Mouse (Mus musculus) ES-Bruce4 (cell line): Measurements from ENCODE around the gene Tigit.

Source experiments
- CTCF ChIP-seq: IDR thresholded peaks from one replicate; pipeline ENCODE4 v1.8.1; 2011; ENCODE audit warnings: low read depth, low read length
- EP300 ChIP-seq: IDR thresholded peaks from 2 replicates; pipeline ENCODE4 v1.6.1; 2011; ENCODE audit warnings: low read depth, low read length; ENCODE audit not compliant: insufficient read depth
- POLR2A ChIP-seq: IDR thresholded peaks from one replicate; pipeline ENCODE4 v1.8.1; 2011; ENCODE audit warnings: low read length; ENCODE audit not compliant: insufficient read depth

DNA sequence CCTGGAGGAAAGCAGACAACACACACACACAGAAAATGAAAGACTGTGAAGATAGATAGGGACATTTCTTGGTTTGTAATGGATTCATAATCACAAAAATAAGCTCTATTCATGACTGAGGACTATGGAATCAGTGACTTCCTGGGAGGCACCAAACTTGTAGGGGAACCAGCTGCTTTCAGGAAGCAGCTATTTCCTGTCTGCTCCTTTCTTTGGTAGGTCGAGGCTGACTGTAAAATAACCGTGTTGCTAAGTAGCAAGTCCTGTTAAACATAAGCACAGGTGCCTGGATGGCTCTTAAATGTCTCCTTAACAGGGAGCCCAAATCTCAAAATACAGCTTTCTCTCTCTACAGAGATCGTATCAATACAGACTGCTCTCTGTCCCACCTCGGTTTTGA is 39.1 kb downstream of the Tigit start:
- TF ChIP-seq CTCF (no peak), POLR2A (no peak), EP300 (no peak)
